Mouse (Mus musculus) intestine, embryonic 14.5 days (tissue): ENCODE results near the gene Tusc2. TPM values are rescaled to one million over a fixed set of nuclear protein-coding genes. Genes with fewer than 3 reads are reported as not detected.

Source experiments
- ATAC-seq: fragments of 200-750 bp; cut with Nextera tagmentation; replicated peaks from 2 replicates; pipeline ENCODE4 v1.8.0; 2017; ENCODE audit warnings: low read depth, moderate number of reproducible peaks, moderate TSS enrichment, moderate library complexity; ENCODE audit not compliant: low FRiP score, low TSS enrichment
- DNase-seq: peaks from one replicate; pipeline ENCODE4 v3.0.0-alpha.2; 2018; ENCODE audit warnings: low spot score
- H3K27ac ChIP-seq: fragments of 300-500 bp; sonication (generic); 2 replicates; pipeline ENCODE4 v1.5.1; 2014; ENCODE audit warnings: low read depth, mild to moderate bottlenecking, control low read depth
- H3K27me3 ChIP-seq: fragments of 300-500 bp; sonication (generic); replicated peaks from 2 replicates; pipeline ENCODE4 v1.6.1; 2014; ENCODE audit warnings: low read length, control low read depth; ENCODE audit not compliant: control insufficient read depth, insufficient read depth
- H3K36me3 ChIP-seq: fragments of 300-500 bp; sonication (generic); 2 replicates; pipeline ENCODE4 v1.6.1; 2014; ENCODE audit warnings: low read length, control low read depth; ENCODE audit not compliant: control insufficient read depth, insufficient read depth
- H3K4me1 ChIP-seq: fragments of 300-500 bp; sonication (generic); replicated peaks from 2 replicates; pipeline ENCODE4 v1.6.1; 2014; ENCODE audit warnings: low read length, control low read depth, mixed read lengths; ENCODE audit not compliant: control insufficient read depth, insufficient read depth
- H3K4me2 ChIP-seq: fragments of 300-500 bp; sonication (generic); 2 replicates; pipeline ENCODE4 v1.6.1; 2014; ENCODE audit warnings: low read length
- H3K4me3 ChIP-seq: fragments of 300-500 bp; sonication (generic); 2 replicates; pipeline ENCODE4 v1.5.1; 2014; ENCODE audit warnings: low read depth, low read length, control low read depth, mixed read lengths
- H3K9ac ChIP-seq: fragments of 300-500 bp; sonication (generic); 2 replicates; pipeline ENCODE4 v1.6.1; 2014; ENCODE audit warnings: mild to moderate bottlenecking, low read length
- H3K9me3 ChIP-seq: fragments of 300-500 bp; sonication (generic); 2 replicates; pipeline ENCODE4 v1.6.1; 2016; ENCODE audit warnings: low read length, control low read depth; ENCODE audit not compliant: control insufficient read depth
- WGBS: fragments of 180-500 bp; shearing (Covaris S2); extraction: QIAGEN DNeasy Blood & Tissue Kit; methylation state at CpG from one replicate; pipeline ENCODE4 v1.1.7; 2014; 5-methylcytosine and 5-hydroxymethylcytosine counted together
- polyA plus RNA-seq: library from polyadenylated mRNA; unstranded; fragments of >200 nt; fragmentation: Nextera tagmentation; extraction: Ambion mirVana; gene quantifications from 2 replicates; pipeline ENCODE4 v1.2.1, GENCODE M21; 2014

The Tusc2 gene
- polyA plus RNA-seq, 1 experiment from 2014 or later: 42.8 TPM

DNA sequence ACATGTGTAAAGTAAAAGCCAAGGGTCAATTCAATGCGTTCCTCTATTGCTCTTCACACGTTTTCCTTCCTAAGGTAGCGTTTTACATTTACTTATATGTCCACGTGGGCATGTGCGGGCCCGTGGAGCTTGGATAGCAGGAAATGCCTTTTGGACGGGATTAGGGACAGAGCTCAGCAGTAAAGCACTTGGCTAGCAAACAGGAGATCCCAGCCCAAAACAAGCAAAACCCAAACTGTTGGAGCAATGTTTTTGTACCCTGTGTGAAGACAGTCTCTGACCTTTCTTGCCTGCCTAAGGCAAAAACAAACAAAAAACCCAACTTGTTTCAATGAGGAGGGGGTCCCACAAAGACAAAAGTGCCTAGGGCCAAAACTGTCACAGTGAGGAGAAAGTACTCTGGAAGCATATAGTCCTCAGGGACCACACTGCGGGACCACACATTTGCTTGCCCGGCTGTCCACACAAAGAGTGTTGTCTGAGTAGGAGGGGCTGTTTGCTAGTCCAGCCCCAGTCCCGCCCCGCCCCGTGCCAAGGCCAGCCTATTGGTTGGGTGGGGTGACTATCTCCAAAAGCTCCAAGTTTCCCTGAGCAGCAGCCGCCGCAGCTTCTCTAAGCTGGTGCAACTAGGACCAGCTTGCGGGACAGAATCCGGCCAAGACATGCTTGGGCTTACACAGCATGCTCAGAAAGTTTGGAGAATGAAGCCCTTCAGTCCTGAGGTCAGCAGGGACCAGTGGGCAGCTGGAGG is 13.5 kb downstream of the Tusc2 start, which contains the start of gene Hyal1:
Hyal1 (plus strand) TSS at position 571 of the 751 bp plus-strand sequence.
- Histone ChIP-seq H3K9ac (peak within 1 kb of the TSS; percentile 44), H3K4me2 (peak within 1 kb of the TSS; percentile 55), H3K27ac (peak within 1 kb of the TSS; percentile 66), H3K27me3 (no peaks in the 10 kb centered on the region), H3K9me3 (no peaks in the 10 kb centered on the region), H3K4me1 (peaks cover 8% of the 10 kb centered on the region), H3K36me3 (peaks cover 28% of the 10 kb centered on the region), H3K4me3 (peak within 1 kb of the TSS; percentile 28)
- WGBS: 21% methylated on average over 16 of the region's 16 CpGs
- ATAC-seq: peak; percentile 47
- peak; percentile 86 for DNase-seq

DNA sequence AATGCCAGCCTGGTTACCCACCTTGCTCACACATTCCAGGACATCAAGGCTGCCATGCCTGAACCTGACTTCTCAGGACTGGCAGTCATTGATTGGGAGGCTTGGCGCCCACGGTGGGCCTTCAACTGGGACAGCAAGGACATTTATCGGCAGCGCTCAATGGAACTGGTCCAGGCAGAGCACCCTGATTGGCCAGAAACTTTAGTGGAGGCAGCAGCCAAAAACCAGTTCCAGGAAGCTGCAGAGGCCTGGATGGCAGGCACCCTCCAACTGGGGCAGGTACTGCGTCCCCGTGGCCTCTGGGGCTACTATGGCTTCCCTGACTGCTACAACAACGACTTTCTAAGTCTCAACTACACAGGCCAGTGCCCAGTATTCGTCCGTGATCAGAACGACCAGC is 14.8 kb downstream of the Tusc2 start:
- 0 out of 2 replicates have a peak overlapping the region, but pooled peaks have one; percentile 7 for H3K4me2 ChIP-seq
- H3K27ac ChIP-seq: no peak overlapping the region
- H3K9me3 ChIP-seq: no peaks in the 10 kb centered on the region
- H3K36me3 ChIP-seq: peaks cover 16% of the 10 kb centered on the region
- H3K4me3 ChIP-seq: no peak overlapping the region
- H3K4me1 ChIP-seq: peaks cover 7% of the 10 kb centered on the region
- WGBS: 96% methylated on average over 10 of the region's 10 CpGs
- DNase-seq (no peak), ATAC-seq (no peak)
- H3K27me3 ChIP-seq: no peaks in the 10 kb centered on the region
- no peak overlapping the region for H3K9ac ChIP-seq

- no peak for ATAC-seq
- 75% methylated on average over 3 of the region's 3 CpGs for WGBS
- Histone ChIP-seq H3K9ac (no peak within 1 kb of the TSS), H3K4me1 (peaks cover 7% of the 10 kb centered on the region), H3K9me3 (no peaks in the 10 kb centered on the region), H3K4me3 (no peak within 1 kb of the TSS), H3K27ac (no peak within 1 kb of the TSS), H3K27me3 (no peaks in the 10 kb centered on the region), H3K36me3 (peaks cover 14% of the 10 kb centered on the region), H3K4me2 (0 out of 2 replicates have a peak within 1 kb of the TSS, but pooled peaks have one; percentile 7)
- DNase-seq: no peak
Observed at GRCm38 (mm10) chr9:107578587-107578986, 15.5 kb downstream of the Tusc2 start, which contains the start of gene Naa80. TSS of gene Naa80 (plus strand) at chr9:107578887.

DNA sequence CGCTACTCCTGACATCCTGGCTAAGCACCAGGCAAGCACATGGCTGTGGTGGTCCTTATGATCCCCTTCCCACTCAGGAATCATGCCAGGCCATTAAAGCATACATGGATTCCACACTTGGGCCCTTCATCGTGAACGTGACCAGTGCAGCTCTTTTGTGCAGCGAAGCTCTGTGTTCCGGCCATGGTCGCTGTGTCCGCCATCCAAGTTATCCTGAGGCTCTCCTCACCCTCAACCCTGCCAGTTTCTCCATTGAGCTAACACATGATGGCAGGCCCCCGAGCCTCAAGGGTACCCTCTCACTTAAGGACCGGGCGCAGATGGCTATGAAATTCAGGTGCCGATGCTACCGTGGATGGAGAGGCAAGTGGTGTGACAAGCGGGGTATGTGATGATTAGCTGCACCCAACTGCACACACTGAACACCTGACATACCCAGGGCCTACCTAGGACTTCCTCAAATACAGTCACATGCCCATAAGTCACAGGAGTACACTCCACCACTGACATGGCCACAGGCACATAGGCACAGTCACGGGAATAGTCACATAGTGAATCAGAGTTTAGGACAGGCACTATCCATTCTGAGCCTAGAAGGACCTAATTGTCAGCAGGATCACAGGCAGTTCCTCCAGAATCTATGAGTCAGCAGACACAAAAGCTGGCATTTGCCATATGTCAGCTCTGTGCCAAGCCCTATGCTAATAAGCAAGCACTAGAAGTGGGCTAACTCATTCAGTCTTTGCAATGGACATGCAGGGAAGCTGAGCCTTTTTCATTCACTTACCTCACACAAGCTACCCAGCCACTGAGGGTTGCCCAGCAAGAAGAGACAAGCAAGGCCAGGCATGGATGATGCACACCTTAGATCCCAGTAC is 16.2 kb downstream of the Tusc2 start:
- Histone ChIP-seq H3K4me1 (peaks cover 7% of the 10 kb centered on the region), H3K27ac (no peak overlapping the region), H3K36me3 (peaks cover 10% of the 10 kb centered on the region; the same call in 1 of the 2 replicates), H3K9me3 (no peaks in the 10 kb centered on the region), H3K4me2 (no peak overlapping the region), H3K9ac (no peak overlapping the region), H3K4me3 (no peak overlapping the region), H3K27me3 (no peaks in the 10 kb centered on the region)
- DNase-seq: no peak
- no peak for ATAC-seq
- WGBS: 95% methylated on average over 14 of the region's 14 CpGs

DNA sequence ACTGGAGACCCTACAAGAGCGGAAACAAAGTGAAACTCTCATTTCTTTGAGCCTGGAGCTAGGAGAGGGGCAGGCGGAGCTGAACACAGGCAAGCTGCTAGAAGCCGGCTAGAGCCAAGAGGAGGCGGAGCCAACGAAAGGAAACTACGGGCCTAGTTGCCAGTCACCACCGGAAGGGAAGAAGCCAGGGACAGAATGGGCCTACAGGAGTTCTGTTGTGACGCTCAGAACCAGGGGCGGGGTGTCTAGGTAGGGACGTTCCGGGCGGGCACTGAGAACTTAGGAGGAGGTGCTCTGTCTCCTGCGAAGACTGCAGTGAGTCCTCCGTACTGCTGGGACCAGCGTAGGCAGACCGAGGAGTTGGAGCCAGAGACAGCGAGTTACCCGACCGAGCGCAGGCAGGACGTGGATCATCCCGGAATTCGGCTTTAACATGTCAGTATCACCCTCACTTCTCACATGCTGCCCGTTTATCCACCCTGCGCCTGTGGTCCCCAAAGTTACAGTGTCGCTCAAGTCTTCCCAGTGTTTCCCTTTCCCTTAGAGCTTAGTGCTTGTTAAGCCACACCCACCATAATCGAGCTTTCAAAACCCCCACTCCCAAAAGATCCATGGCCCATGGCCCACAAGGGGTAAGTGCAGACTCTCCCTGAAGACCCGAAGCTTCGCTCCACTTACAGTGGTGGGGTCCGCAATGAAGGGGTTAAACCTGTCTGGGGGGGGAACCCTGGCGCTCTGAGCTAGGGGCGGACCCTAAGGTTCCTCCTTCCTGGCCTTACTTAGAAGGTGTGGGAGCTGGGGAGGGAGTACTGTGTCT is 17.7 kb downstream of the Tusc2 start, which contains the start of gene Hyal3:
Hyal3 (plus strand) TSS at position 318 of the 817 bp plus-strand sequence.
- under 1% methylated on average over 32 of the region's 32 CpGs for WGBS
- H3K4me1 ChIP-seq: peaks cover 7% of the 10 kb centered on the region
- H3K4me3 ChIP-seq: peak within 1 kb of the TSS; percentile 58

DNA sequence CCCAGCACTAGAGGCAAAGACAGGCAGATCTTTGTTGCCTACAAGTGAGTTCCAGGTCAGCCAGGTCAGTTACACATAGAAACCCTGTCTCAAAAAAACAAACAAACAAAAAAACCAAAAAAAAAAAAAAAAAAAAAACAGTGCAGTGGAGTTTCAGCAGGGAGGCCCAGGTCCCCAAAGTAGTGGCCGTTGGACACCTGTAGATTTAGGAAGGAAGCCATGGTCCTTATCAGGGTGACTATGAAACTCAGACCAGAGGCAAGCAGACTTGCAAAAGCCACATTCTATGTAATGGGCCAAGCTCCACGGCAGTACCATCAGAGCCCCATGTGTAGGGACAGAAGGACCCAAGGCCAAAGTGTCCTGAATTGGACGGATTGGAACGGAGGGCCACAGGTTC is 18.5 kb downstream of the Tusc2 start:
- no peaks in the 10 kb centered on the region for H3K27me3 ChIP-seq
- peak overlapping the region; percentile 58 for H3K4me3 ChIP-seq
- peaks cover 6% of the 10 kb centered on the region; the same call in 1 of the 2 replicates for H3K36me3 ChIP-seq
- peak overlapping the region; percentile 77 for H3K4me2 ChIP-seq
- WGBS: 69% methylated on average over 4 of the region's 4 CpGs
- H3K9ac ChIP-seq: peak overlapping the region; percentile 67
- H3K4me1 ChIP-seq: peaks cover 7% of the 10 kb centered on the region
- no peak for ATAC-seq
- no peak for DNase-seq
- no peaks in the 10 kb centered on the region for H3K9me3 ChIP-seq
- H3K27ac ChIP-seq: no peak overlapping the region

More for the DNA sequence above, 17.7 kb downstream of the Tusc2 start, which contains the start of gene Hyal3:
- no peaks in the 10 kb centered on the region for H3K27me3 ChIP-seq
- ATAC-seq (peak; percentile 62), DNase-seq (peak; percentile 88)
- H3K36me3 ChIP-seq: peaks cover 6% of the 10 kb centered on the region; the same call in 1 of the 2 replicates
- no peaks in the 10 kb centered on the region for H3K9me3 ChIP-seq
- peak within 1 kb of the TSS; percentile 77 for H3K4me2 ChIP-seq
- H3K27ac ChIP-seq: peak within 1 kb of the TSS; percentile 91
- H3K9ac ChIP-seq: peak within 1 kb of the TSS; percentile 67

GRCm38 (mm10) chr9:107582509-107583062 is 19.5 kb downstream of the Tusc2 start:
- 89% methylated on average over 7 of the region's 7 CpGs for WGBS
- Histone ChIP-seq H3K4me3 (no peak overlapping the region), H3K9ac (no peak overlapping the region), H3K4me1 (peaks cover 3% of the 10 kb centered on the region; the same call in 1 of the 2 replicates), H3K27me3 (no peaks in the 10 kb centered on the region), H3K27ac (no peak overlapping the region), H3K9me3 (no peaks in the 10 kb centered on the region), H3K4me2 (no peak overlapping the region), H3K36me3 (peaks cover 6% of the 10 kb centered on the region; the same call in 1 of the 2 replicates)
- ATAC-seq: no peak
- no peak for DNase-seq
